Mouse (Mus musculus): ENCODE measurements around the gene Plxna2. TPM values are rescaled to one million over a fixed set of nuclear protein-coding genes. Genes with fewer than 3 reads are reported as not detected.
A peak's percentile ranks its signal among the peaks of the same experiment; 100 is the strongest.

Plxna2 gene
- 5.0 and 6.0 TPM in 2 replicates for polyA plus RNA-seq (2012; ENCODE audit: insufficient read depth, insufficient read length, missing spikeins)

- peaks cover 7% of the 10 kb centered on the region; the same call in 1 of the 2 replicates for H3K4me1 ChIP-seq (ENCODE audit: control insufficient read depth, insufficient read depth, insufficient read length, low read length)
- H3K4me3 ChIP-seq (ENCODE audit: insufficient read depth, low read depth, low read length), result peak within 1 kb of the TSS; percentile 96
- H3K27ac ChIP-seq (replicated peaks; ENCODE audit: low read depth, low read length), result peak within 1 kb of the TSS; percentile 99
These were observed at the start of gene Plxna2 for GRCm38 (mm10) chr1:194617918-194618317. Gene Plxna2, plus strand, starts transcription at chr1:194618218.

GRCm38 (mm10) chr1:194573870-194574269 is 44.1 kb upstream of the Plxna2 start:
- Histone ChIP-seq H3K4me1 (ENCODE audit: control insufficient read depth, insufficient read depth, insufficient read length, low read length) (no peaks in the 10 kb centered on the region), H3K27ac (replicated peaks; ENCODE audit: low read depth, low read length) (no peak overlapping the region), H3K4me3 (ENCODE audit: insufficient read depth, low read depth, low read length) (no peak overlapping the region)

GRCm38 (mm10) chr1:194578270-194578669 is 39.7 kb upstream of the Plxna2 start:
- Histone ChIP-seq H3K4me1 (ENCODE audit: control insufficient read depth, insufficient read depth, insufficient read length, low read length) (no peaks in the 10 kb centered on the region), H3K27ac (replicated peaks; ENCODE audit: low read depth, low read length) (no peak overlapping the region), H3K4me3 (ENCODE audit: insufficient read depth, low read depth, low read length) (no peak overlapping the region)

- Histone ChIP-seq H3K27ac (replicated peaks; ENCODE audit: low read depth, low read length) (no peak overlapping the region), H3K4me3 (ENCODE audit: insufficient read depth, low read depth, low read length) (no peak overlapping the region), H3K4me1 (ENCODE audit: control insufficient read depth, insufficient read depth, insufficient read length, low read length) (no peaks in the 10 kb centered on the region)
These were observed 37.5 kb upstream of the Plxna2 start for GRCm38 (mm10) chr1:194580539-194580938.

- H3K4me1 ChIP-seq (ENCODE audit: control insufficient read depth, insufficient read depth, insufficient read length, low read length), result no peaks in the 10 kb centered on the region
- H3K4me3 ChIP-seq (ENCODE audit: insufficient read depth, low read depth, low read length), result no peak overlapping the region
- H3K27ac ChIP-seq (replicated peaks; ENCODE audit: low read depth, low read length), result no peak overlapping the region
These were observed 31.3 kb upstream of the Plxna2 start for GRCm38 (mm10) chr1:194586670-194587069.

- H3K4me1 ChIP-seq (ENCODE audit: control insufficient read depth, insufficient read depth, insufficient read length, low read length), result no peaks in the 10 kb centered on the region
- H3K4me3 ChIP-seq (ENCODE audit: insufficient read depth, low read depth, low read length), result no peak overlapping the region
- H3K27ac ChIP-seq (replicated peaks; ENCODE audit: low read depth, low read length), result no peak overlapping the region
These were observed 30.5 kb upstream of the Plxna2 start for GRCm38 (mm10) chr1:194587532-194587931.

- Histone ChIP-seq H3K27ac (replicated peaks; ENCODE audit: low read depth, low read length) (no peak overlapping the region), H3K4me3 (ENCODE audit: insufficient read depth, low read depth, low read length) (no peak overlapping the region), H3K4me1 (ENCODE audit: control insufficient read depth, insufficient read depth, insufficient read length, low read length) (no peaks in the 10 kb centered on the region)
These were observed 29.9 kb upstream of the Plxna2 start for GRCm38 (mm10) chr1:194587956-194588668.

GRCm38 (mm10) chr1:194588711-194589451 is 29.1 kb upstream of the Plxna2 start:
- no peak overlapping the region for H3K27ac ChIP-seq (replicated peaks; ENCODE audit: low read depth, low read length)
- no peak overlapping the region for H3K4me3 ChIP-seq (ENCODE audit: insufficient read depth, low read depth, low read length)
- H3K4me1 ChIP-seq (ENCODE audit: control insufficient read depth, insufficient read depth, insufficient read length, low read length), result no peaks in the 10 kb centered on the region

- H3K4me1 ChIP-seq (ENCODE audit: control insufficient read depth, insufficient read depth, insufficient read length, low read length), result no peaks in the 10 kb centered on the region
These were observed 24.9 kb upstream of the Plxna2 start for GRCm38 (mm10) chr1:194593155-194593554.

GRCm38 (mm10) chr1:194607406-194608261 is 10.4 kb upstream of the Plxna2 start:
- Histone ChIP-seq H3K4me3 (ENCODE audit: insufficient read depth, low read depth, low read length) (no peak overlapping the region), H3K27ac (replicated peaks; ENCODE audit: low read depth, low read length) (no peak overlapping the region), H3K4me1 (ENCODE audit: control insufficient read depth, insufficient read depth, insufficient read length, low read length) (no peaks in the 10 kb centered on the region)

More at GRCm38 (mm10) chr1:194593155-194593554, 24.9 kb upstream of the Plxna2 start:
- H3K27ac ChIP-seq (replicated peaks; ENCODE audit: low read depth, low read length), result no peak overlapping the region
- no peak overlapping the region for H3K4me3 ChIP-seq (ENCODE audit: insufficient read depth, low read depth, low read length)

GRCm38 (mm10) chr1:194610516-194610915 is 7.5 kb upstream of the Plxna2 start:
- Histone ChIP-seq H3K4me1 (ENCODE audit: control insufficient read depth, insufficient read depth, insufficient read length, low read length) (no peaks in the 10 kb centered on the region), H3K4me3 (ENCODE audit: insufficient read depth, low read depth, low read length) (no peak overlapping the region), H3K27ac (replicated peaks; ENCODE audit: low read depth, low read length) (no peak overlapping the region)

- no peak overlapping the region for H3K4me3 ChIP-seq (ENCODE audit: insufficient read depth, low read depth, low read length)
- H3K27ac ChIP-seq (replicated peaks; ENCODE audit: low read depth, low read length), result no peak overlapping the region
- H3K4me1 ChIP-seq (ENCODE audit: control insufficient read depth, insufficient read depth, insufficient read length, low read length), result no peaks in the 10 kb centered on the region
These were observed 5.4 kb upstream of the Plxna2 start for GRCm38 (mm10) chr1:194612628-194613027.

GRCm38 (mm10) chr1:194613271-194613834 is 4.7 kb upstream of the Plxna2 start:
- Histone ChIP-seq H3K4me1 (ENCODE audit: control insufficient read depth, insufficient read depth, insufficient read length, low read length) (no peaks in the 10 kb centered on the region), H3K27ac (replicated peaks; ENCODE audit: low read depth, low read length) (no peak overlapping the region), H3K4me3 (ENCODE audit: insufficient read depth, low read depth, low read length) (no peak overlapping the region)

GRCm38 (mm10) chr1:194613923-194614830 is 3.8 kb upstream of the Plxna2 start:
- H3K27ac ChIP-seq (replicated peaks; ENCODE audit: low read depth, low read length), result no peak overlapping the region

More at GRCm38 (mm10) chr1:194613923-194614830, 3.8 kb upstream of the Plxna2 start:
- no peaks in the 10 kb centered on the region for H3K4me1 ChIP-seq (ENCODE audit: control insufficient read depth, insufficient read depth, insufficient read length, low read length)
- H3K4me3 ChIP-seq (ENCODE audit: insufficient read depth, low read depth, low read length), result no peak overlapping the region
